Mouse (Mus musculus) testis, adult 2 months (tissue): Measurements from ENCODE around the gene Tspyl3. TPM values are rescaled to one million over a fixed set of nuclear protein-coding genes. Genes with fewer than 3 reads are reported as not detected.

Experiments
- H3K27ac ChIP-seq: fragments of 200-500 bp; 2 replicates; pipeline ENCODE4 v1.5.1; 2012; ENCODE audit warnings: low read depth, low read length; ENCODE audit not compliant: control insufficient read depth, insufficient read depth
- H3K27me3 ChIP-seq: fragments of 200-500 bp; 2 replicates; pipeline ENCODE4 v1.6.1; 2012; ENCODE audit warnings: mild to moderate bottlenecking, low read length, moderate library complexity; ENCODE audit not compliant: control insufficient read depth, insufficient read depth
- H3K36me3 ChIP-seq: fragments of 200-500 bp; 2 replicates; pipeline ENCODE4 v1.6.1; 2012; ENCODE audit warnings: mild to moderate bottlenecking, low read length; ENCODE audit not compliant: control insufficient read depth, insufficient read depth
- H3K4me1 ChIP-seq: fragments of 200-500 bp; 2 replicates; pipeline ENCODE4 v1.6.1; 2012; ENCODE audit warnings: low read length; ENCODE audit not compliant: control insufficient read depth, insufficient read depth
- H3K4me3 ChIP-seq: fragments of 200-500 bp; 2 replicates; pipeline ENCODE4 v1.5.1; 2012; ENCODE audit warnings: low read depth, mild to moderate bottlenecking, low read length, moderate library complexity, mixed read lengths; ENCODE audit not compliant: control insufficient read depth
- CTCF ChIP-seq: fragments of 200-500 bp; IDR thresholded peaks from 2 replicates; pipeline ENCODE4 v1.5.1; 2012; ENCODE audit warnings: low read depth, mild to moderate bottlenecking, inconsistent platforms, low read length, moderate library complexity; ENCODE audit not compliant: control insufficient read depth, insufficient read depth, insufficient replicate concordance
- POLR2A ChIP-seq: fragments of 200-500 bp; IDR thresholded peaks from 2 replicates; pipeline ENCODE4 v1.6.1; 2012; ENCODE audit warnings: low read depth, mild to moderate bottlenecking, inconsistent platforms, low read length, moderate library complexity; ENCODE audit not compliant: control insufficient read depth
- polyA plus RNA-seq: library from polyadenylated mRNA; depleted of rRNA; stranded (reverse); fragments of >200 nt; gene quantifications from 2 replicates; pipeline ENCODE4 v1.2.3, GENCODE M21; 2012

The Tspyl3 gene
- polyA plus RNA-seq, 1 experiment: 0.83 TPM

DNA sequence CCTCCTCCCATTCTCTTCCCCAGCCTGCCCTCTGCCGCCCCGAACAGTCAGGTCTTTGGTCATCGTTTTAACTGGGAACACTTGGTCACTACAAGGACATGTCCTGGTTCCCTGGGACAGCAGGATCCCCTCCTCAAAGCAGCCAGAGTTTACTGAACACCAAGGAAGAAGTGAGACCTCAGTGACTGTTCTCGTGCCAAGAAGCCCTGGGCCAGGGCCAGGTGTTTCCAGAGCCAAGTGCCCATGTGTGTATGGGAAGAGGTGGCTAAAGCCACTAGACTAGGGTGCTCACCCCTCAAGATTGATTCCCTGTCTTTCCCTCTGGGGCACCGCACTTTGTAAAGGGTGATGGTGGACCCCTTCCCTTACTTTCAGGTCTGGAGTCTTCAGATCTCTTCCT, 16.0 kb downstream of the Tspyl3 start:
- Histone ChIP-seq H3K27ac (no peak overlapping the region), H3K27me3 (no peaks in the 10 kb centered on the region), H3K4me1 (no peaks in the 10 kb centered on the region), H3K4me3 (no peak overlapping the region), H3K36me3 (peaks cover 1% of the 10 kb centered on the region; the same call in 1 of the 2 replicates)
- TF ChIP-seq CTCF (no peak), POLR2A (no peak)

DNA sequence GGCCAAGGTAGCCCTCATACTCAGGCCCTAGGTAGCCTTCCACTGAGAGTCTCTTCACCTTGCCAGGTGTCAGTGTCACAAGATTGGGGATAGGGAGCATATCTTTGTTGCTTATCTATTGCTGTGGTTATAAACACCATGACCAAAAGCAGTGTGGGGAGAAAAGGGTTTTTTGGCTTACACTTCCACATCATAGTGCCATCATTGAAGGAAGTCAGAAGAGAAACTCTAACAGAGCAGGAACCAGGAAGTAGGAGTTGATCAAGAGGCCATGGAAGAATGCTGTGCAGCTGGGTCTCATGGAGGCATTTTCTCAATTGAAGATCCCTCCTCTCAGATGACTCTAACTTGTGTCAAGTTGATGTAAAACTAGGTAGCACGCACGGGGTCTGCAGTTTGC, 17.1 kb downstream of the Tspyl3 start:
- Histone ChIP-seq H3K27ac (no peak overlapping the region), H3K27me3 (no peaks in the 10 kb centered on the region), H3K4me1 (no peaks in the 10 kb centered on the region), H3K4me3 (no peak overlapping the region), H3K36me3 (peaks cover 1% of the 10 kb centered on the region; the same call in 1 of the 2 replicates)
- TF ChIP-seq CTCF (no peak), POLR2A (no peak)

DNA sequence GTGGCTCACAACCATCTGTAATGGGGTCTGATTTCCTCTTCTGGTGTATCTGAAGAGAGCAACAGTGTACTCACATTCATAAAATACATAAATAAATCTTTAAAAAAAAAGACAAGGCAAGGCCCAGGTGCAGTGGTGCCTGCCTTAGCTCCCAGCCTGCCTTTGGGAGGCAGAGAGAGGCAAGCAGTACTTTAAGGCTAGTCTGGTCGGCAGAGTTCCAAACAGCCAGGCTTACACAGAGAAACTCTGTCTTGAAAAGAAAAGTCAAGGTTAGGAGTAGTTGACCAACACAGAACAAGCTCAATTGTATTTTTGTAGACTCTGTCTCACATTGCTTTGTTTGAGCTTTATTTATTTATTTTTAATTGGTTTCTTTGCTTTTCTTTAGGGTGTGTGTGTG, 22.5 kb downstream of the Tspyl3 start:
- H3K4me3 ChIP-seq: no peak overlapping the region
- no peak overlapping the region for H3K27ac ChIP-seq
- peaks cover 7% of the 10 kb centered on the region for H3K36me3 ChIP-seq
- TF ChIP-seq POLR2A (no peak), CTCF (no peak)
- H3K4me1 ChIP-seq: no peaks in the 10 kb centered on the region
- H3K27me3 ChIP-seq: no peaks in the 10 kb centered on the region

DNA sequence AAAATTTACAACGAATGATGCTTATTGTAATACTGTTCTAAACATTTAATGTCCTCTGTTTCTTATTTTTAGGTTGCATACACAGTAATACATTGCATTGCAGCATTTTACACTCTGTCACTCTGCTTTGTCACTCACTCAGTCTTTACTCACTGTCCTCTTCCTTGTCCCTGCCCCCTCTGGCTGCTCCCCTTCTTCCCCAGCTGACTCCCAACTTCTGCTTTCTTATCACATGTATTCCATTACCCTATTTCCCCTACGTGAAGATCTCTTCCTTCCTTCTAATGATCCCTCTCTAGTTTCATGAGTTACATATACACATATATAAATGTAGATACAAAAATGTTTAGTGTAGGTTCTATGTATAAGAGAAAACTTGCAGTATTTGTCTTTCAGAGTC, 26.1 kb downstream of the Tspyl3 start:
- no peak overlapping the region for H3K27ac ChIP-seq
- H3K36me3 ChIP-seq: peaks cover 6% of the 10 kb centered on the region
- TF ChIP-seq POLR2A (no peak), CTCF (no peak)
- no peak overlapping the region for H3K4me3 ChIP-seq
- no peaks in the 10 kb centered on the region for H3K27me3 ChIP-seq
- no peaks in the 10 kb centered on the region for H3K4me1 ChIP-seq

DNA sequence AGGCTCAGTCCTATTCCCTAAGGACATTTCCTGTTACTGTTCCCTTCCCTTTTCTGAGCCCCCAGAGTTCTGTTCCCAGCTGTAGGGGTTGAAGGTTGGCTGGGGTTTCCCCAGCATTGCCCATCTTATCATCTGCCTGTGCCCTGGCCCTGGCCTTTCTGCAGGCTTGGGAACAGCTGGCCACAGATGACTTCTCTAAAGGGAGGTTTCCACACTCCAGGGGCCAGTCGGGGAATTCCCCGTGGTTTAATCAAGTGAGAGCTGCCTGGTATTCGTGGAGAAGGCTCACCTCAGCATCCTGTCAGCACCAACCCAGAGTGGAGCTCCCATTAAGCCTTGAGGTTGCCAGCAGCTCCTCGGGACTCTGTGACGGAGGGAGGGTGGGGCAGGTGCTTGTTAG, 26.8 kb downstream of the Tspyl3 start:
- H3K4me1 ChIP-seq: no peaks in the 10 kb centered on the region
- no peak overlapping the region for H3K4me3 ChIP-seq
- no peak overlapping the region for H3K27ac ChIP-seq
- H3K36me3 ChIP-seq: peaks cover 6% of the 10 kb centered on the region
- no peaks in the 10 kb centered on the region for H3K27me3 ChIP-seq
- TF ChIP-seq CTCF (no peak), POLR2A (no peak)

DNA sequence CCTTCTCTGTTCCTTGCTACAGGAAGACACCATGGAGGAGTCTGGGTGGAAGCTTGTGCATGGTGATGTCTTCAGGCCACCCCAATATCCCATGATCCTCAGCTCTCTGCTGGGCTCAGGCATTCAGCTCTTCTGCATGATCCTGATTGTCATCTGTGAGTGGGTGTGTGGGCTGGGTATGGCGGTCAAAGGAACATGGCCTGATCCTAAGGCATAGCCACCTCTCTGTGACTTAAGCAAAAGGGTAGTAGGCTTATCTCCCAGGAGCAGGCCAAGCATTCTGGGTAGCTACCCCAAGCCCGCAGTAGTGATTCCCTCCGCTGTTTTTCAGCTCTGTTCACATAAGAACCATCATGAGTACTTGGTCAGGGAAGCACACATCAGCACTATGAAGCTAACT, 31.0 kb downstream of the Tspyl3 start:
- Histone ChIP-seq H3K27ac (no peak overlapping the region), H3K27me3 (no peaks in the 10 kb centered on the region), H3K4me1 (no peaks in the 10 kb centered on the region), H3K4me3 (no peak overlapping the region), H3K36me3 (peaks cover 1% of the 10 kb centered on the region; the same call in 1 of the 2 replicates)
- no peak for TF ChIP-seq CTCF
- no peak for TF ChIP-seq POLR2A

DNA sequence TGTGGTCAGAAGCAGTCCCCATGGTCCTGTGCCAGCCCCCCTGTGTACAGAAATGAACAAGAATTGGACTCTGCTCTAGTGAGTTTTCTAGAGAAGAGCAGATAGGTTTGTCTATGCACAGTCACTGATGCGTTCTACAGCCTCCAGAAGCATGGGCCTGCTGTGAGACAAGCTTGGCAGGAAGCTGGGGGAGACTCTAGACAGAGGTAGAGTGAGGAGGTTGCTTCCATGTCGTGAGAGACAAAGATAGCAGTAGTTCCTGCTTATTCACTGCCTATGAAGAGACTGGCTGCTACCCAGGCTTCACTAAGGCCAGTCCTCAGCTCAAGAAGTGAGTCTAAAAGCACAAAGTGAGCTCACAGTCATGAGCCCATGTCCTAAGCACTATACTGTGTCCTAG, 34.0 kb downstream of the Tspyl3 start:
- H3K4me1 ChIP-seq: no peaks in the 10 kb centered on the region
- TF ChIP-seq POLR2A (no peak), CTCF (no peak)
- H3K27ac ChIP-seq: no peak overlapping the region
- H3K27me3 ChIP-seq: no peaks in the 10 kb centered on the region
- no peak overlapping the region for H3K4me3 ChIP-seq
- H3K36me3 ChIP-seq: peaks cover 1% of the 10 kb centered on the region; the same call in 1 of the 2 replicates

DNA sequence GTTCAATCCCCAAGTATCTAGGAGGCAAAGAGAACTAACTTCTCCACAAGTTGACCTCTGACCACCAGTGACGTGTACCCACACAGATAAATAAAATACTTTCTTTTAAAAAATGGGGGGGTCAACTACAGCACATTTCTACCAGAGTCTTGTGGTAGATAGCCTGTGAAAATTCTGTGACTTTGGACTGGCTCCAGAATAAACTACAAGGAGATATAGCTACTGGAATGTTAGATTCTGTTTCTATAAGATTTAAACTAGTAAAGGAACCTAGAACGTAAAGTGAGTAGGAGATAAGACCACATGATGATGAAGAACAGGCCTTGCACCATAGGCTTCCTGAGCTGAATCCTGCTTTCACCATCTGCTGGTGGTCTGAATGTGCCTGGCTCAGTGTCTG, 37.4 kb downstream of the Tspyl3 start:
- TF ChIP-seq POLR2A: no peak
- no peak for TF ChIP-seq CTCF
- H3K36me3 ChIP-seq: peaks cover 1% of the 10 kb centered on the region; the same call in 1 of the 2 replicates

More for the DNA sequence above, 37.4 kb downstream of the Tspyl3 start:
- no peak overlapping the region for H3K4me3 ChIP-seq
- H3K27ac ChIP-seq: no peak overlapping the region
- H3K27me3 ChIP-seq: no peaks in the 10 kb centered on the region
- H3K4me1 ChIP-seq: no peaks in the 10 kb centered on the region
